Mouse (Mus musculus): ENCODE results near the gene Gm49630. TPM values are rescaled to one million over a fixed set of nuclear protein-coding genes. Genes with fewer than 3 reads are reported as not detected.
"Not testable (repeated sequence)": the region's sequence is repeated elsewhere in the genome, so short reads cannot be mapped to it uniquely, and the experiment has no call there.

Gene Gm49630
- polyA plus RNA-seq, 1 experiment = not detected

DNA sequence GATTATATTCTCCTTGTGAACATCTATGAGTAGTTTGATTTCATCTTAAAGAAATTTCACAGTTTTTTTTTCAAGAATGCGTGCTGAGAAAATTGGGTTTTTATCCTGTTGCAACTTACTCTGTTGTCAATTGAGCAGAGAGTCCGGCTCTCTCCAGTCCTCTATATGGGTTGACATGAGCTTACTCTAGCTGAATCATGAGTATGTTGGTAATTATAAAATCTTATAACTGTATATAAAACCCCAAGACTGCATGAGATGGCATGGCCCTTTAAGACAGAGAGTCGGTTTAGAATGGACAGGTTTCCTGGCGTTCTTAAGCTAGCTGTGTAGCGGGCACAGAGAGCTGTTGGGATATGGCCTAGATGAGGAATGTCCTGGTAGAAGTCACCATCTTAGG is 47.4 kb downstream of the Gm49630 start, which contains the start of gene Tcp10a:
TSS of gene Tcp10a (plus strand) at position 301 of the 400 bp plus-strand sequence.
- H3K4me1 ChIP-seq (ENCODE audit: control insufficient read depth, insufficient read depth, low read length) = peaks cover 10% of the 10 kb centered on the region; the same call in 1 of the 2 replicates
- H3K27ac ChIP-seq (ENCODE audit: insufficient read depth, low read depth, low read length); H3K4me3 ChIP-seq (ENCODE audit: insufficient read depth, low read length): not testable (repeated sequence)

- H3K27ac ChIP-seq (ENCODE audit: insufficient read depth, low read depth, low read length); H3K4me3 ChIP-seq (ENCODE audit: insufficient read depth, low read length): not testable (repeated sequence)
- H3K4me1 ChIP-seq (ENCODE audit: control insufficient read depth, insufficient read depth, low read length) = peaks cover 16% of the 10 kb centered on the region
These were observed 52.0 kb downstream of the Gm49630 start for GRCm38 (mm10) chr17:7319789-7320188.

DNA sequence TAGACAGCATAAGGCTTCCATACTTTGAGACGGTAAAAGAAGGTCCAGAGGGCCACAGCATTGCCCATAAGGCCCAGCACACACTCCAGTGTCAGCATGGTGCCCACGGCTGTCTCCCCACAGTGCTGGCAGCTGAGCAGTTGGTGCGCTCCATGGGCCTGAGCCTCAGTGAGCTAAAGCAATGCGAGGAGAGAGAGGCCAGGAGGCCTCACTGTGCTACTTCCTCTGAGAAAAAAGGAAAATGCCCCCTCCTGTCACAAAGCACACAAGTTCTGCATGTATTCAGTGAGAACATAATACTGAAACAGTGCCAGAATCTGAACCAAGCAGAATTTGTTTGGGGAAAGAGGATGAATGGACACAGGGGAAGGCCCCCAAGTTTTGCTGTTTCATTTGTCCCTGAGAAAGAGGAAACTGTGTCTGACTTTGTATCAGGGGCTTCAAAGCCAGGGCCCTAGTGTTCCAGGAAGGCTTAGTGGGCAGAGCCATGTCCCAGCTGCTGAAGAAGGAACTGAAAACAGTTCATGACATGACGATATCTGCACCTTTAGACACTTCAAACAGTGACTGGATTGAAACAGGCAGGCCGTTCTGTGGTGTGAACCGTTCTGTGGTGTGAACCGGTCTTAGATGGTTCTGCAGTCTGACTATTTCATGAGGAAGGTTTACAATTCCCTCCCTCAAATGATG is 55.9 kb downstream of the Gm49630 start:
- peak overlapping the region; percentile 21; the same call in 1 of the 2 replicates for H3K27ac ChIP-seq (ENCODE audit: insufficient read depth, low read depth, low read length)
- not testable (repeated sequence) for H3K4me3 ChIP-seq (ENCODE audit: insufficient read depth, low read length)
- peaks cover 16% of the 10 kb centered on the region for H3K4me1 ChIP-seq (ENCODE audit: control insufficient read depth, insufficient read depth, low read length)

DNA sequence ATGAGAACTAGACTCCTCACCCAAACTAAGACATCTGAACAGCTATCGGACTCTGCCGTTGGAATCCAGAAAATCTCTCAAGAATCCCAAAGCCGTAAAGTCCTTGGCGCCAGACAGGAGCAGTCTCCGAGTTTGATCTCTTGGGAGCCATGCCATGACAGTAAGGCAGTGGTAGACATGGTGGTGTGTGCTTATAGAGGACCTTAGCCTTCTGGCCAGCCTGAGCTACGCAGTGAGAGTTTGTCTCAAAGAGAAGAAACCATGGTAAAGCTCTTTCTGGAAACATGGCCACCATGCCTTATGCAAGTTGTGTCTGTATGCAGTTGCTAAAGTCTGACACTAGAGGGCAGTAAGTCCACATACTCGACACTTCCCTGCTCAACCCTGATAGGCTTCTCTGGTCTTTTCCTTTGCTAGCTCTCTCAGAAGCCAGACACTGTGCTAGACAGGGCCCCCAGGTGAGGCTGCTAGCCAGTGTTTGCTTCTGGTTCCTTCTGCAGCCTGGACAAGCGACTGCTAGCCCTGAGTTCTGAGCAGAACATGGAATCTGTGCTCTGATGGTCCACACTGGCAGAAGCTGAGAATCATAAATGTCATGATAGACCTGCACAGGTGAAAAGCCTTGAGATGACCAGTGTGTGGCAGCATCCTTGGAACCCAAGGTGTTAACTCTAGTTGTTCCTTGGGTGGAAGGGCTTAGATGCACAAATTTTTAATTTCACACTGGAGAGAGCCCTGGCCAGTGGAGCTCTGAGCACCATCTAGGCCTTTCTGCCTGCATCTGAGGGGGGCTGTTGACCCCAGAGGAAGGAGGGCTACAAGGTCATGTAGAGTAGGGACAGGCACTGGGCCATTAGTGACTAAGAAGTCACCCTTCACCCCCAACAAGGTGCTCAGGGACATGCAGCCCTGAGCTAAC is 65.2 kb downstream of the Gm49630 start:
- not testable (repeated sequence) for H3K4me1 ChIP-seq (ENCODE audit: control insufficient read depth, insufficient read depth, low read length); H3K27ac ChIP-seq (ENCODE audit: insufficient read depth, low read depth, low read length); H3K4me3 ChIP-seq (ENCODE audit: insufficient read depth, low read length)

Other genes starting within 250 kb of the Gm49630 start
- gene Rps6ka2, start 201.9 kb downstream of the Gm49630 start, polyA plus RNA-seq (2012; ENCODE audit: insufficient read depth, insufficient read length, missing spikeins) = 3.3 and 4.0 TPM in 2 replicates
- not detected in 2 replicates for gene Tcp10a, start 47.3 kb downstream of the Gm49630 start, polyA plus RNA-seq (2012; ENCODE audit: insufficient read depth, insufficient read length, missing spikeins)
- not detected in 2 replicates for gene Ttll2, start 19.3 kb downstream of the Gm49630 start, polyA plus RNA-seq (2012; ENCODE audit: insufficient read depth, insufficient read length, missing spikeins)
- gene Unc93a2, start 13.5 kb upstream of the Gm49630 start, polyA plus RNA-seq (2012; ENCODE audit: insufficient read depth, insufficient read length, missing spikeins) = not detected in 2 replicates